15 mouse cellular contexts compared by ENCODE assay signal in genomic region chr7:48825170-48825569, GRCm38 (mm10). TPM values are rescaled to one million over a fixed set of nuclear protein-coding genes. Genes with fewer than 3 reads are reported as not detected.
"Had no signal": no experiment of that assay in that cellular context is flagged by ENCODE, and none has a peak within 500 bp of the region (broad histone marks: within the 10 kb centered on the region; RNA-seq: fewer than 3 reads in every experiment).

No protein-coding gene starts in this region.

- H3K4me3 ChIP-seq: left cerebral cortex, adult 2 months; limb, embryonic 10.5 days; liver, embryonic 13.5 days; midbrain, embryonic 10.5 days; neural tube, embryonic 13.5 days had no signal

- H3K27ac ChIP-seq: left cerebral cortex, adult 2 months; limb, embryonic 10.5 days; liver, embryonic 13.5 days; midbrain, embryonic 10.5 days; neural tube, embryonic 13.5 days had no signal

- H3K9ac ChIP-seq: liver, embryonic 13.5 days; liver, postnatal 0 days; neural tube, embryonic 13.5 days had no signal

- H3K9me3 ChIP-seq: limb, embryonic 10.5 days; liver, embryonic 13.5 days; midbrain, embryonic 10.5 days; neural tube, embryonic 13.5 days had no signal

- H3K27me3 ChIP-seq: liver, embryonic 13.5 days had no signal

- H3K4me1 ChIP-seq: limb, embryonic 10.5 days; neural tube, embryonic 13.5 days had no signal

- DNase-seq: kidney, adult 8-10 months; kidney, postnatal 25 days; liver, embryonic 13.5 days; liver, postnatal 0 days; right cerebral cortex, adult 18-20 months; spleen, adult 18-20 months; thymus, adult 18-20 months; thymus, postnatal 14 days had no signal

- H3K4me2 ChIP-seq: liver, embryonic 13.5 days; neural tube, embryonic 13.5 days had no signal

- ATAC-seq: liver, postnatal 0 days; midbrain, embryonic 16.5 days had no signal

RNA-seq across cellular contexts. Expression of gene Csrp3, which starts 22.7 kb away (rescaled TPM):
- total RNA-seq: layer of hippocampus, postnatal 25 days; left cerebral cortex, adult 2 months; left cerebral cortex, postnatal 14 days had no signal
- polyA plus RNA-seq: midbrain, embryonic 16.5 days had no signal
